Mouse (Mus musculus): ENCODE data around the gene Dync1i1. TPM values are rescaled to one million over a fixed set of nuclear protein-coding genes. Genes with fewer than 3 reads are reported as not detected.

Dync1i1 gene
- polyA plus RNA-seq, 2 experiments, result not detected

GRCm38 (mm10) chr6:6053946-6054345 lies 328.5 kb downstream of the Dync1i1 start:
- ATAC-seq (ENCODE audit: insufficient read depth), result no peak
- H3K9ac ChIP-seq (replicated peaks), result no peak overlapping the region
- no peak overlapping the region for H3K4me2 ChIP-seq (ENCODE audit: low read depth)
- WGBS (ENCODE audit: insufficient replicate concordance), result 63% methylated on average over 3 of the region's 3 CpGs
- no peak for TF ChIP-seq CTCF (IDR thresholded peaks at IDR 0.05; ENCODE audit: low read depth)
- H3K9me3 ChIP-seq (ENCODE audit: control insufficient read depth, low read length), result no peaks in the 10 kb centered on the region
- H3K36me3 ChIP-seq (replicated peaks; ENCODE audit: control insufficient read depth, insufficient read depth, low read depth), result no peaks in the 10 kb centered on the region
- H3K27ac ChIP-seq, result no peak overlapping the region
- H3K27me3 ChIP-seq (ENCODE audit: control insufficient read depth, insufficient read depth, low read length), result no peaks in the 10 kb centered on the region
- DNase-seq (ENCODE audit: low read depth in 3 of 3, low spot score in 3 of 3), result no peak
- no peak overlapping the region for H3K4me3 ChIP-seq (ENCODE audit: insufficient read depth in 1 of 2, low read depth in 2 of 2, low read length in 2 of 2)
- H3K4me1 ChIP-seq (replicated peaks; ENCODE audit: control insufficient read depth in 2 of 2, insufficient read depth in 2 of 2, low read length in 1 of 2), result no peaks in the 10 kb centered on the region

GRCm38 (mm10) chr6:6058548-6058947 lies 333.1 kb downstream of the Dync1i1 start:
- no peak overlapping the region for H3K4me3 ChIP-seq (ENCODE audit: insufficient read depth in 1 of 2, low read depth in 2 of 2, low read length in 2 of 2)
- H3K9me3 ChIP-seq (ENCODE audit: control insufficient read depth, low read length), result no peaks in the 10 kb centered on the region
- H3K27ac ChIP-seq, result no peak overlapping the region
- H3K4me1 ChIP-seq (replicated peaks; ENCODE audit: control insufficient read depth in 2 of 2, insufficient read depth in 2 of 2, low read length in 1 of 2), result no peaks in the 10 kb centered on the region
- 71% methylated on average over 3 of the region's 3 CpGs for WGBS (ENCODE audit: insufficient replicate concordance)
- H3K4me2 ChIP-seq (ENCODE audit: low read depth), result no peak overlapping the region
- H3K9ac ChIP-seq (replicated peaks), result no peak overlapping the region
- no peaks in the 10 kb centered on the region for H3K36me3 ChIP-seq (replicated peaks; ENCODE audit: control insufficient read depth, insufficient read depth, low read depth)
- TF ChIP-seq EP300 (IDR thresholded peaks at IDR 0.05; ENCODE audit: low read depth) (no peak), CTCF (IDR thresholded peaks at IDR 0.05; ENCODE audit: low read depth) (no peak)
- no peak for DNase-seq (ENCODE audit: low read depth in 3 of 3, low spot score in 3 of 3)
- ATAC-seq (ENCODE audit: insufficient read depth), result no peak
- H3K27me3 ChIP-seq (ENCODE audit: control insufficient read depth, insufficient read depth, low read length), result no peaks in the 10 kb centered on the region

- TF ChIP-seq EP300 (IDR thresholded peaks at IDR 0.05; ENCODE audit: low read depth) (no peak), CTCF (IDR thresholded peaks at IDR 0.05; ENCODE audit: low read depth) (no peak)
Measured at GRCm38 (mm10) chr6:6067201-6067600, 341.8 kb downstream of the Dync1i1 start.

GRCm38 (mm10) chr6:6070015-6070414 lies 344.6 kb downstream of the Dync1i1 start:
- peaks cover 0 to 2% of the 10 kb centered on the region in 2 experiments; a peak in 1 of 4 replicates for H3K4me1 ChIP-seq (replicated peaks; ENCODE audit: control insufficient read depth in 2 of 2, insufficient read depth in 2 of 2, low read length in 1 of 2)
- WGBS (ENCODE audit: insufficient replicate concordance), result 43% methylated on average over 3 of the region's 3 CpGs
- H3K9ac ChIP-seq (replicated peaks), result no peak overlapping the region
- DNase-seq (ENCODE audit: low read depth in 3 of 3, low spot score in 3 of 3), result no peak
- no peak overlapping the region for H3K27ac ChIP-seq
- no peaks in the 10 kb centered on the region for H3K36me3 ChIP-seq (replicated peaks; ENCODE audit: control insufficient read depth, insufficient read depth, low read depth)
- no peak overlapping the region for H3K4me2 ChIP-seq (ENCODE audit: low read depth)
- no peaks in the 10 kb centered on the region for H3K27me3 ChIP-seq (ENCODE audit: control insufficient read depth, insufficient read depth, low read length)
- H3K4me3 ChIP-seq (ENCODE audit: insufficient read depth in 1 of 2, low read depth in 2 of 2, low read length in 2 of 2), result no peak overlapping the region
- no peak for ATAC-seq (ENCODE audit: insufficient read depth)
- H3K9me3 ChIP-seq (ENCODE audit: control insufficient read depth, low read length), result no peaks in the 10 kb centered on the region
- no peak for TF ChIP-seq CTCF (IDR thresholded peaks at IDR 0.05; ENCODE audit: low read depth)
- TF ChIP-seq EP300 (IDR thresholded peaks at IDR 0.05; ENCODE audit: low read depth), result no peak

More at GRCm38 (mm10) chr6:6067201-6067600, 341.8 kb downstream of the Dync1i1 start:
- H3K9ac ChIP-seq (replicated peaks), result no peak overlapping the region
- no peak overlapping the region for H3K4me3 ChIP-seq (ENCODE audit: insufficient read depth in 1 of 2, low read depth in 2 of 2, low read length in 2 of 2)
- H3K36me3 ChIP-seq (replicated peaks; ENCODE audit: control insufficient read depth, insufficient read depth, low read depth), result no peaks in the 10 kb centered on the region
- H3K27me3 ChIP-seq (ENCODE audit: control insufficient read depth, insufficient read depth, low read length), result no peaks in the 10 kb centered on the region
- no peak for DNase-seq (ENCODE audit: low read depth in 3 of 3, low spot score in 3 of 3)
- no peak overlapping the region for H3K4me2 ChIP-seq (ENCODE audit: low read depth)
- 46% methylated on average over 6 of the region's 6 CpGs for WGBS (ENCODE audit: insufficient replicate concordance)
- peaks cover 0 to 2% of the 10 kb centered on the region in 2 experiments; a peak in 1 of 4 replicates for H3K4me1 ChIP-seq (replicated peaks; ENCODE audit: control insufficient read depth in 2 of 2, insufficient read depth in 2 of 2, low read length in 1 of 2)
- no peaks in the 10 kb centered on the region for H3K9me3 ChIP-seq (ENCODE audit: control insufficient read depth, low read length)
- ATAC-seq (ENCODE audit: insufficient read depth), result no peak
- no peak overlapping the region for H3K27ac ChIP-seq

GRCm38 (mm10) chr6:6071038-6071437 lies 345.6 kb downstream of the Dync1i1 start:
- Histone ChIP-seq H3K4me1 (replicated peaks; ENCODE audit: control insufficient read depth in 2 of 2, insufficient read depth in 2 of 2, low read length in 1 of 2) (peaks cover 0 to 2% of the 10 kb centered on the region in 2 experiments; a peak in 1 of 4 replicates), H3K36me3 (replicated peaks; ENCODE audit: control insufficient read depth, insufficient read depth, low read depth) (no peaks in the 10 kb centered on the region), H3K9me3 (ENCODE audit: control insufficient read depth, low read length) (no peaks in the 10 kb centered on the region), H3K9ac (replicated peaks) (no peak overlapping the region), H3K27me3 (ENCODE audit: control insufficient read depth, insufficient read depth, low read length) (no peaks in the 10 kb centered on the region), H3K4me2 (ENCODE audit: low read depth) (no peak overlapping the region), H3K27ac (no peak overlapping the region), H3K4me3 (ENCODE audit: insufficient read depth in 1 of 2, low read depth in 2 of 2, low read length in 2 of 2) (no peak overlapping the region)
- ATAC-seq (ENCODE audit: insufficient read depth) (no peak), DNase-seq (ENCODE audit: low read depth in 3 of 3, low spot score in 3 of 3) (no peak)
- TF ChIP-seq CTCF (IDR thresholded peaks at IDR 0.05; ENCODE audit: low read depth) (no peak), EP300 (IDR thresholded peaks at IDR 0.05; ENCODE audit: low read depth) (no peak)
- WGBS (ENCODE audit: insufficient replicate concordance), result 81% methylated on average over 7 of the region's 7 CpGs
